Mouse (Mus musculus): Measurements from ENCODE around the gene Plekha7. TPM values are rescaled to one million over a fixed set of nuclear protein-coding genes. Genes with fewer than 3 reads are reported as not detected.
A peak's percentile ranks its signal among the peaks of the same experiment; 100 is the strongest.

The Plekha7 gene
- polyA plus RNA-seq, 1 experiment: 24.4 TPM

DNA sequence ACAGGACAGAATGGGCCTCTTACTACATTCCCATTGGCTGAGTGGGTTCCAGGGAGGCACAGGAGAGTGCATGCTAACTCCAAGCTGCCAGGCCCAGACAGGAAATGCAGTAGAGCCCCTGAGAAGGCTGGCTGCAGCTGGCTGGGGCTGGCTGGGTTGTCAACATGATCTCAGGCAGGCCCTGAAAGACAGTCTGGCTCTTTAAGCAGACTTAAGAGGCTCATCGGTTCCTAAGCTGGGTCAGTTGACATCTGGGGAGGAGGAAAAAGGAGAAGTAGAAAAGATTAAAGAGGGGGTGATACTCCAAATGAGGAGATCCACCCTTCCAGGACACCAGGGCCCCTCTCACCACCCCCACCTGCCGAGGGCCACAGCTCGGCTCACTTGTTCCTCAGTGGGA lies 13.2 kb downstream of the Plekha7 start:
- no peak overlapping the region for H3K27ac ChIP-seq (ENCODE audit: control insufficient read depth, insufficient read depth, low read length)
- peak; percentile 14 for DNase-seq
- 33% methylated on average over 3 of the region's 3 CpGs for WGBS

DNA sequence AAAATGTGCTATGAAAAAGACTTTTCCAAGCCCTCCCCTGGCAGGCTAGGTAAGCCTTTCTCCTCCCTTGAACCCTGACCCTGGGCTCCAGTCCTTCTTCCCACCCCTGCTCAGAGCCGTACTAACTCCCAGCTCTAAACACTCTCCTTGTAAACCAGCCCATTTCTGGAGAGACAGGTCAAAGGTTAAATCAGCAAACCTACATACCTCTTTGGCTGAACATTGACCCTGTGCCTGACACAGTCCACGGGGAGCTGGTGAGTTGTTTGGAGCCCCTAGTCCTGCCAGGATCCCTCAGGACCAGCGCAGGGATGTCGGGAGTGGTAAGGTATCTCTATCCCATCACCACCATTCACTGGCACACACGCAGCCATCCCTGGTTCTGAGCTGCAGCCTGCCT lies 15.8 kb downstream of the Plekha7 start:
- DNase-seq: no peak
- Histone ChIP-seq H3K27me3 (ENCODE audit: control insufficient read depth, insufficient read depth, low read length) (no peaks in the 10 kb centered on the region), H3K4me3 (ENCODE audit: control insufficient read depth, insufficient read depth, low read length) (no peak overlapping the region), H3K27ac (ENCODE audit: control insufficient read depth, insufficient read depth, low read length) (no peak overlapping the region), H3K4me1 (replicated peaks; ENCODE audit: control insufficient read depth, insufficient read depth, low read length) (peaks cover 6% of the 10 kb centered on the region; the same call in 1 of the 2 replicates), H3K36me3 (ENCODE audit: control insufficient read depth, insufficient read depth, low read length) (no peaks in the 10 kb centered on the region)
- no peak for TF ChIP-seq CTCF (IDR thresholded peaks at IDR 0.05; ENCODE audit: borderline replicate concordance, control insufficient read depth, extremely low read depth, insufficient read depth, low read length, poor library complexity)
- no peak for TF ChIP-seq POLR2A (IDR thresholded peaks at IDR 0.05; ENCODE audit: control insufficient read depth, extremely low read depth, insufficient read depth, low read length, poor library complexity)
- WGBS: 91% methylated on average over 5 of the region's 5 CpGs

More for the DNA sequence above, 13.2 kb downstream of the Plekha7 start:
- no peaks in the 10 kb centered on the region for H3K27me3 ChIP-seq (ENCODE audit: control insufficient read depth, insufficient read depth, low read length)
- H3K4me1 ChIP-seq (replicated peaks; ENCODE audit: control insufficient read depth, insufficient read depth, low read length): peaks cover 6% of the 10 kb centered on the region; the same call in 1 of the 2 replicates
- no peak overlapping the region for H3K4me3 ChIP-seq (ENCODE audit: control insufficient read depth, insufficient read depth, low read length)
- no peaks in the 10 kb centered on the region for H3K36me3 ChIP-seq (ENCODE audit: control insufficient read depth, insufficient read depth, low read length)
- no peak for TF ChIP-seq POLR2A (IDR thresholded peaks at IDR 0.05; ENCODE audit: control insufficient read depth, extremely low read depth, insufficient read depth, low read length, poor library complexity)

- no peaks in the 10 kb centered on the region for H3K27me3 ChIP-seq (ENCODE audit: control insufficient read depth, insufficient read depth, low read length)
- no peak overlapping the region for H3K27ac ChIP-seq (ENCODE audit: control insufficient read depth, insufficient read depth, low read length)
- TF ChIP-seq CTCF (IDR thresholded peaks at IDR 0.05; ENCODE audit: borderline replicate concordance, control insufficient read depth, extremely low read depth, insufficient read depth, low read length, poor library complexity): no peak
- no peak for TF ChIP-seq POLR2A (IDR thresholded peaks at IDR 0.05; ENCODE audit: control insufficient read depth, extremely low read depth, insufficient read depth, low read length, poor library complexity)
- H3K4me3 ChIP-seq (ENCODE audit: control insufficient read depth, insufficient read depth, low read length): no peak overlapping the region
- DNase-seq: no peak
- no peaks in the 10 kb centered on the region for H3K36me3 ChIP-seq (ENCODE audit: control insufficient read depth, insufficient read depth, low read length)
- H3K4me1 ChIP-seq (replicated peaks; ENCODE audit: control insufficient read depth, insufficient read depth, low read length): peaks cover 6% of the 10 kb centered on the region; the same call in 1 of the 2 replicates
- WGBS: 94% methylated on average over 1 of the region's 1 CpGs
Observed at GRCm38 (mm10) chr7:116290559-116290958, 17.6 kb downstream of the Plekha7 start.

GRCm38 (mm10) chr7:116288996-116289395 lies 19.2 kb downstream of the Plekha7 start:
- H3K27ac ChIP-seq (ENCODE audit: control insufficient read depth, insufficient read depth, low read length): no peak overlapping the region
- H3K36me3 ChIP-seq (ENCODE audit: control insufficient read depth, insufficient read depth, low read length): no peaks in the 10 kb centered on the region
- WGBS: 93% methylated on average over 3 of the region's 3 CpGs
- TF ChIP-seq CTCF (IDR thresholded peaks at IDR 0.05; ENCODE audit: borderline replicate concordance, control insufficient read depth, extremely low read depth, insufficient read depth, low read length, poor library complexity) (no peak), POLR2A (IDR thresholded peaks at IDR 0.05; ENCODE audit: control insufficient read depth, extremely low read depth, insufficient read depth, low read length, poor library complexity) (no peak)
- H3K27me3 ChIP-seq (ENCODE audit: control insufficient read depth, insufficient read depth, low read length): no peaks in the 10 kb centered on the region
- H3K4me1 ChIP-seq (replicated peaks; ENCODE audit: control insufficient read depth, insufficient read depth, low read length): no peaks in the 10 kb centered on the region
- no peak overlapping the region for H3K4me3 ChIP-seq (ENCODE audit: control insufficient read depth, insufficient read depth, low read length)
- DNase-seq: no peak

DNA sequence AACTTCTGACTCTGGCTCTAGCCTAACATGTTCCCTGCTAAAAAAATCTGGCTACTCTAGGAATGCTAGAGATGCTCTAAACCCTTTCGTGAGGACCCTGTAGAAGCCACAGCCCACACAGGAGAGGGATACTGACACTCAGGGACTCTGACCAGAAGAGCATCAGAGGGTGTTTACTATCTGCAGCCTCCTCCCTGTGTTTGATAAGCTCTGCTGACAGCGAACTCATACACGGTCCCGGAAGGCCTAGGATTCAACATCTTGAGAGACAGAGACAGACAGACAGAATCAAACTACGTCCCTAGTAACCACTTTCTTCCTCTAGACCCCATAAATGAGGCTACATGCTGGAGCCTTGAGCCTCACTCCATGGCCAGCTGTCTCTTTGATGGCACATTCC lies 20.2 kb downstream of the Plekha7 start:
- H3K27ac ChIP-seq (ENCODE audit: control insufficient read depth, insufficient read depth, low read length): no peak overlapping the region
- WGBS: 93% methylated on average over 5 of the region's 5 CpGs
- H3K36me3 ChIP-seq (ENCODE audit: control insufficient read depth, insufficient read depth, low read length): no peaks in the 10 kb centered on the region
- DNase-seq: no peak
- no peaks in the 10 kb centered on the region for H3K27me3 ChIP-seq (ENCODE audit: control insufficient read depth, insufficient read depth, low read length)
- H3K4me3 ChIP-seq (ENCODE audit: control insufficient read depth, insufficient read depth, low read length): no peak overlapping the region
- TF ChIP-seq CTCF (IDR thresholded peaks at IDR 0.05; ENCODE audit: borderline replicate concordance, control insufficient read depth, extremely low read depth, insufficient read depth, low read length, poor library complexity): no peak
- no peaks in the 10 kb centered on the region for H3K4me1 ChIP-seq (replicated peaks; ENCODE audit: control insufficient read depth, insufficient read depth, low read length)

DNA sequence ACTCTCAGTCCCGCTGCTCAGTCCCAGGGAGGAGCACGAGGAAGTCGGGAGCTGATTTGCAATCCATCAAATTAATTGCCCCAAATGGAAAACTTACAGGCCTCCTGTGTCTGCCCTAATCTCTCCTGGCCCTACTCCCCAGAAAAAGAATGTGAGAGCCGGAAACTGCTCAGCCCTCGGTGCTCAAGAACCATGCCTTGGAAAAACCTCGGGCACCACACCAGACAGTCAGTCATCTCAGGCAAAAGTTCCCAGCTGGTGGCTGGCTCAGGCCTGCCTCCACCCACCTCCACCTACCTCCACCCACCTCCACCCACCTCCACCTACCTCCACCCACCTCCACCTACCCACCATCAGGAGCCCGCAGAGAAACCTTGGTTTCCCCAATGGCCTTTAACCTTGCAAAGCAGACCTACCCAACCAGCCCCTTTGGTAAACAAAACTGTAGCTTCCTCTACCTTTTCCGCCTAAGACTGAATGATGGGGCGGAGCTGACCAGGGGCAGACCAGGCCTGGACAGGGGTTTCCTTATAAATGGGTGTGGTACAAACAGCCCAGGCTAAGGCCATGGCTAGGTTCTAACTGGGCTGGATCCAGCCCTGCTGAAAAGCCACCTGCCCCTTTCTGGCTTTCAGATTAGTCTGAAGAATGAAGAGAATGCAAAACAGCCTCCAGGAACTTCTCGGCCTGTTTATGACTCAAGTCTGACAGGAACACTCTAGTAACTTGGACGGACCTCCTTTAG lies 21.4 kb downstream of the Plekha7 start:
- Histone ChIP-seq H3K27ac (ENCODE audit: control insufficient read depth, insufficient read depth, low read length) (no peak overlapping the region), H3K4me1 (replicated peaks; ENCODE audit: control insufficient read depth, insufficient read depth, low read length) (no peaks in the 10 kb centered on the region)

GRCm38 (mm10) chr7:116286173-116286572 lies 22.0 kb downstream of the Plekha7 start:
- no peaks in the 10 kb centered on the region for H3K27me3 ChIP-seq (ENCODE audit: control insufficient read depth, insufficient read depth, low read length)
- H3K4me3 ChIP-seq (ENCODE audit: control insufficient read depth, insufficient read depth, low read length): no peak overlapping the region
- TF ChIP-seq CTCF (IDR thresholded peaks at IDR 0.05; ENCODE audit: borderline replicate concordance, control insufficient read depth, extremely low read depth, insufficient read depth, low read length, poor library complexity) (no peak), POLR2A (IDR thresholded peaks at IDR 0.05; ENCODE audit: control insufficient read depth, extremely low read depth, insufficient read depth, low read length, poor library complexity) (no peak)
- 89% methylated on average over 12 of the region's 12 CpGs for WGBS
- no peaks in the 10 kb centered on the region for H3K36me3 ChIP-seq (ENCODE audit: control insufficient read depth, insufficient read depth, low read length)
- no peak overlapping the region for H3K27ac ChIP-seq (ENCODE audit: control insufficient read depth, insufficient read depth, low read length)
- DNase-seq: no peak
- no peaks in the 10 kb centered on the region for H3K4me1 ChIP-seq (replicated peaks; ENCODE audit: control insufficient read depth, insufficient read depth, low read length)

More for the DNA sequence above, 21.4 kb downstream of the Plekha7 start:
- TF ChIP-seq POLR2A (IDR thresholded peaks at IDR 0.05; ENCODE audit: control insufficient read depth, extremely low read depth, insufficient read depth, low read length, poor library complexity): no peak
- no peak for TF ChIP-seq CTCF (IDR thresholded peaks at IDR 0.05; ENCODE audit: borderline replicate concordance, control insufficient read depth, extremely low read depth, insufficient read depth, low read length, poor library complexity)
- no peaks in the 10 kb centered on the region for H3K36me3 ChIP-seq (ENCODE audit: control insufficient read depth, insufficient read depth, low read length)
- H3K27me3 ChIP-seq (ENCODE audit: control insufficient read depth, insufficient read depth, low read length): no peaks in the 10 kb centered on the region
- H3K4me3 ChIP-seq (ENCODE audit: control insufficient read depth, insufficient read depth, low read length): no peak overlapping the region
- WGBS: 89% methylated on average over 11 of the region's 11 CpGs
- DNase-seq: no peak

All from thymus, adult 2 months (tissue).